Mouse (Mus musculus) embryonic fibroblast, embryonic 13.5 days (primary cell): ENCODE results near the gene Acap1. TPM values are rescaled to one million over a fixed set of nuclear protein-coding genes. Genes with fewer than 3 reads are reported as not detected.
"Not testable (repeated sequence)": the region's sequence is repeated elsewhere in the genome, so short reads cannot be mapped to it uniquely, and the experiment has no call there.

ENCODE experiments used
- H3K27ac ChIP-seq: 2 replicates; pipeline ENCODE4 v1.5.1; 2012; ENCODE audit warnings: low read length, control low read depth, inconsistent platforms; ENCODE audit not compliant: insufficient read depth
- H3K4me1 ChIP-seq: 2 replicates; pipeline ENCODE4 v1.6.1; 2011; ENCODE audit warnings: low read length; ENCODE audit not compliant: control insufficient read depth, insufficient read depth
- H3K4me3 ChIP-seq: 2 replicates; pipeline ENCODE4 v1.5.1; 2011; ENCODE audit warnings: mild to moderate bottlenecking, control low read depth, low read length; ENCODE audit not compliant: insufficient read depth
- CTCF ChIP-seq: IDR thresholded peaks from 2 replicates; pipeline ENCODE4 v1.5.1; 2011; ENCODE audit warnings: mild to moderate bottlenecking, control low read depth, low read length, moderate library complexity, borderline replicate concordance; ENCODE audit not compliant: insufficient read depth
- POLR2A ChIP-seq: IDR thresholded peaks from 2 replicates; pipeline ENCODE4 v1.6.1; 2011; ENCODE audit warnings: low read depth, mild to moderate bottlenecking, control low read depth, low read length, moderate library complexity
- polyA plus RNA-seq: library from polyadenylated mRNA; stranded (reverse); fragments of >200 nt; gene quantifications from 2 replicates; pipeline ENCODE4 v1.2.4, GENCODE M21; 2011; ENCODE audit warnings: low read depth; ENCODE audit not compliant: missing spikeins, insufficient read length

Acap1 gene
- polyA plus RNA-seq, 1 experiment = not detected

- TF ChIP-seq POLR2A (no peak), CTCF (peak; percentile 65; the same call in 1 of the 2 replicates)
- H3K27ac ChIP-seq = no peak overlapping the region
- no peak overlapping the region for H3K4me3 ChIP-seq
- H3K4me1 ChIP-seq = no peaks in the 10 kb centered on the region
Measured at GRCm38 (mm10) chr11:69934169-69934568, 38.8 kb upstream of the Acap1 start.

- Histone ChIP-seq H3K4me3 (no peak overlapping the region), H3K27ac (no peak overlapping the region), H3K4me1 (no peaks in the 10 kb centered on the region)
- TF ChIP-seq CTCF (no peak), POLR2A (no peak)
Measured at GRCm38 (mm10) chr11:69933066-69933465, 37.7 kb upstream of the Acap1 start.

GRCm38 (mm10) chr11:69932254-69932653 is 36.9 kb upstream of the Acap1 start:
- H3K4me3 ChIP-seq = no peak overlapping the region
- no peaks in the 10 kb centered on the region for H3K4me1 ChIP-seq
- TF ChIP-seq CTCF (no peak), POLR2A (no peak)
- H3K27ac ChIP-seq = no peak overlapping the region

- H3K4me1 ChIP-seq = no peaks in the 10 kb centered on the region
- no peak overlapping the region for H3K27ac ChIP-seq
- no peak overlapping the region for H3K4me3 ChIP-seq
- TF ChIP-seq CTCF (no peak), POLR2A (no peak)
Measured at GRCm38 (mm10) chr11:69931769-69932168, 36.4 kb upstream of the Acap1 start.

GRCm38 (mm10) chr11:69930967-69931537 is 35.7 kb upstream of the Acap1 start:
- no peaks in the 10 kb centered on the region for H3K4me1 ChIP-seq
- no peak overlapping the region for H3K27ac ChIP-seq
- H3K4me3 ChIP-seq = no peak overlapping the region
- TF ChIP-seq POLR2A (no peak), CTCF (no peak)

- not testable (repeated sequence) for H3K4me1 ChIP-seq
Measured at GRCm38 (mm10) chr11:69930176-69930575, 34.8 kb upstream of the Acap1 start.

GRCm38 (mm10) chr11:69929712-69930111 is 34.4 kb upstream of the Acap1 start:
- no peak overlapping the region for H3K4me3 ChIP-seq
- no peak overlapping the region for H3K27ac ChIP-seq
- TF ChIP-seq CTCF = no peak
- TF ChIP-seq POLR2A = no peak
- H3K4me1 ChIP-seq = no peaks in the 10 kb centered on the region

More at GRCm38 (mm10) chr11:69930176-69930575, 34.8 kb upstream of the Acap1 start:
- H3K4me3 ChIP-seq, H3K27ac ChIP-seq: not testable (repeated sequence)

GRCm38 (mm10) chr11:69927501-69927900 is 32.2 kb upstream of the Acap1 start:
- H3K27ac ChIP-seq = no peak overlapping the region
- TF ChIP-seq CTCF = no peak
- TF ChIP-seq POLR2A = no peak
- H3K4me3 ChIP-seq = no peak overlapping the region
- no peaks in the 10 kb centered on the region; the same call in 1 of the 2 replicates for H3K4me1 ChIP-seq

GRCm38 (mm10) chr11:69922796-69923195 is 27.5 kb upstream of the Acap1 start:
- Histone ChIP-seq H3K4me1 (peaks cover 9% of the 10 kb centered on the region), H3K4me3 (no peak overlapping the region), H3K27ac (no peak overlapping the region)
- no peak for TF ChIP-seq POLR2A
- TF ChIP-seq CTCF = no peak

GRCm38 (mm10) chr11:69922012-69922756 is 26.8 kb upstream of the Acap1 start:
- Histone ChIP-seq H3K27ac (peak overlapping the region; percentile 94), H3K4me1 (peaks cover 9% of the 10 kb centered on the region), H3K4me3 (peak overlapping the region; percentile 76)
- TF ChIP-seq CTCF = no peak
- TF ChIP-seq POLR2A = no peak; the same call in 1 of the 2 replicates
